In genomic region chr1:191258521-191258920, GRCm38 (mm10) we compare ENCODE assay signal across 21 mouse cellular contexts. TPM values are rescaled to one million over a fixed set of nuclear protein-coding genes. Genes with fewer than 3 reads are reported as not detected.
DNase-seq lines count a peak whose midpoint lies in the region; ATAC-seq and TF ChIP-seq lines count a peak whose summit lies in the region.
"Had no signal": no experiment of that assay in that cellular context is flagged by ENCODE, and none has a peak within 500 bp of the region (broad histone marks: within the 10 kb centered on the region; RNA-seq: fewer than 3 reads in every experiment).

No protein-coding gene starts in this region.

- H3K9me3 ChIP-seq in heart, embryonic 13.5 days = no peaks in the 10 kb centered on the region
- no peaks in the 10 kb centered on the region for H3K9me3 ChIP-seq in lung, embryonic 15.5 days
- H3K9me3 ChIP-seq: hindbrain, embryonic 12.5 days; liver, embryonic 12.5 days; megakaryocyte, embryonic 14.5 days had no signal

- no peak for DNase-seq in heart, postnatal 25 days (ENCODE audit: low spot score)
- no peak for DNase-seq in lung, postnatal 4 days
- DNase-seq in urinary bladder, postnatal 14 days (ENCODE audit: low spot score) = no peak
- no peak for DNase-seq in lung, postnatal 14 days
- DNase-seq: cerebellum, adult 11-12 months; cerebellum, postnatal 14 days; embryo, embryonic 11 days; gastrocnemius, postnatal 10 days; heart, postnatal 10 days; kidney, adult 9 months; lung, adult 2 months; right cerebral cortex, postnatal 4 days had no signal

- TF ChIP-seq CTCF in cortical plate, adult 2 months (IDR thresholded peaks at IDR 0.05; ENCODE audit: extremely low read depth, insufficient read depth, low read length) = no peak

- H3K4me1 ChIP-seq in heart, embryonic 13.5 days = peaks cover 35% of the 10 kb centered on the region
- H3K4me1 ChIP-seq in lung, embryonic 15.5 days = peaks cover 38% of the 10 kb centered on the region
- no peaks in the 10 kb centered on the region for H3K4me1 ChIP-seq in cortical plate, adult 2 months (ENCODE audit: control insufficient read depth, insufficient read depth, low read length)

- H3K27ac ChIP-seq in heart, embryonic 13.5 days (replicated peaks) = no peak overlapping the region
- H3K27ac ChIP-seq in lung, embryonic 15.5 days = peak overlapping the region; percentile 34; the same call in 1 of the 2 replicates
- H3K27ac ChIP-seq in cortical plate, adult 2 months (ENCODE audit: insufficient read depth, low read length) = 0 out of 2 replicates have a peak overlapping the region, but pooled peaks have one; percentile 29
- H3K27ac ChIP-seq: hindbrain, embryonic 12.5 days; liver, embryonic 12.5 days had no signal

- H3K27me3 ChIP-seq in heart, embryonic 13.5 days (replicated peaks) = 0 out of 2 replicates have a peak, but pooled peaks cover 5% of the 10 kb centered on the region
- peaks cover 19% of the 10 kb centered on the region for H3K27me3 ChIP-seq in lung, embryonic 15.5 days

- ATAC-seq in heart, embryonic 13.5 days (ENCODE audit: extremely low read depth, insufficient number of reproducible peaks, low FRiP score, low TSS enrichment) = no peak
- no peak for ATAC-seq in lung, embryonic 15.5 days (ENCODE audit: borderline replicate concordance, extremely low read depth, low FRiP score, low TSS enrichment)
- ATAC-seq: liver, embryonic 12.5 days; midbrain, embryonic 16.5 days had no signal

- H3K36me3 ChIP-seq in heart, embryonic 13.5 days = no peaks in the 10 kb centered on the region
- no peaks in the 10 kb centered on the region for H3K36me3 ChIP-seq in lung, embryonic 15.5 days
- H3K36me3 ChIP-seq: hindbrain, embryonic 12.5 days; liver, embryonic 12.5 days had no signal

- H3K4me2 ChIP-seq in heart, embryonic 13.5 days = peak overlapping the region; percentile 20; the same call in 1 of the 2 replicates
- no peak overlapping the region for H3K4me2 ChIP-seq in lung, embryonic 15.5 days
- H3K4me2 ChIP-seq: hindbrain, embryonic 12.5 days; liver, embryonic 12.5 days had no signal

- H3K9ac ChIP-seq in heart, embryonic 13.5 days = no peak overlapping the region
- H3K9ac ChIP-seq in lung, embryonic 15.5 days = no peak overlapping the region
- H3K9ac ChIP-seq: liver, embryonic 12.5 days had no signal

- no peak for TF ChIP-seq POLR2A in cortical plate, adult 2 months (IDR thresholded peaks at IDR 0.05; ENCODE audit: extremely low read depth, insufficient read depth, low read length)

- H3K4me3 ChIP-seq in heart, embryonic 13.5 days = no peak overlapping the region
- no peak overlapping the region for H3K4me3 ChIP-seq in lung, embryonic 15.5 days
- no peak overlapping the region for H3K4me3 ChIP-seq in cortical plate, adult 2 months (ENCODE audit: insufficient read depth, low read length)
- H3K4me3 ChIP-seq: hindbrain, embryonic 12.5 days; liver, embryonic 12.5 days; megakaryocyte, embryonic 14.5 days had no signal

- intact Hi-C loops in heart, postnatal 25 days (cut with DNase I) = no loop called here

- WGBS in heart, embryonic 13.5 days = 46% methylated on average over 3 of the region's 3 CpGs
- 42% methylated on average over 3 of the region's 3 CpGs for WGBS in lung, embryonic 15.5 days

RNA-seq across cellular contexts. Expression of gene Atf3, which starts 40.7 kb away (rescaled TPM):
- 14.0 and 15.2 TPM in 2 replicates for polyA plus RNA-seq in heart, embryonic 13.5 days (2015; fragmentation: Nextera tagmentation; extraction: Ambion mirVana)
- total RNA-seq in heart, postnatal 25 days (2021) = 1 to 10 TPM; 4.9 to 6.0 TPM
- 4.1 and 4.3 TPM in 2 replicates for polyA plus RNA-seq in lung, embryonic 15.5 days (2015; fragmentation: Nextera tagmentation; extraction: Ambion mirVana)
- 0.72 and 0.73 TPM in 2 replicates for polyA plus RNA-seq in cortical plate, adult 2 months (2012; rRNA removed)
- polyA plus RNA-seq: activated CD4-positive, CD25-positive, alpha-beta regulatory T cell, adult 4 months had no signal

RNA-seq across cellular contexts. Expression of gene Nenf, which starts 59.5 kb away (rescaled TPM):
- polyA plus RNA-seq in heart, embryonic 13.5 days (2015; fragmentation: Nextera tagmentation; extraction: Ambion mirVana) = 98.9 and 104 TPM in 2 replicates
- total RNA-seq in heart, postnatal 25 days (2021) = 100 to 1,000 TPM in 1 of 2 experiments, 10 to 100 TPM in 1; 98.8 to 102 TPM
- 103 and 115 TPM in 2 replicates for polyA plus RNA-seq in lung, embryonic 15.5 days (2015; fragmentation: Nextera tagmentation; extraction: Ambion mirVana)
- polyA plus RNA-seq in cortical plate, adult 2 months (2012; rRNA removed) = 170 and 175 TPM in 2 replicates
- total RNA-seq: neutrophil, adult 5-6 weeks had no signal
